Mouse (Mus musculus) CH12.LX (cell line): ENCODE measurements around the gene Alkbh6. TPM values are rescaled to one million over a fixed set of nuclear protein-coding genes. Genes with fewer than 3 reads are reported as not detected.

Experiments used
- DNase-seq: peaks from one replicate; pipeline ENCODE4 v3.0.0-alpha.2; 2013; ENCODE audit errors: extremely low read depth
- H3K27ac ChIP-seq: 2 replicates; pipeline ENCODE4 v1.5.1; 2012; ENCODE audit warnings: low read depth, mild to moderate bottlenecking, control low read depth, moderate library complexity; ENCODE audit not compliant: insufficient read depth
- H3K27me3 ChIP-seq: replicated peaks from 2 replicates; pipeline ENCODE3; 2012; ENCODE audit warnings: inconsistent platforms
- H3K36me3 ChIP-seq, 2 experiments: replicated peaks in 1 of 2; 2 replicates each; pipeline versions ENCODE3 to v1.6.1; 2012; ENCODE audit warnings: inconsistent platforms in 1 of 2, low read length in 1 of 2, mild to moderate bottlenecking in 1 of 2, mixed read lengths in 1 of 2, moderate library complexity in 1 of 2; ENCODE audit not compliant: control insufficient read depth in 1 of 2, insufficient read depth in 1 of 2
- H3K4me1 ChIP-seq, 2 experiments: 2 replicates each; pipeline ENCODE4 v1.6.1; 2012; ENCODE audit warnings: inconsistent platforms in 1 of 2, moderate library complexity in 1 of 2; ENCODE audit not compliant: insufficient read depth in 2 of 2, control insufficient read depth in 1 of 2
- H3K4me2 ChIP-seq: 2 replicates; pipeline ENCODE4 v1.6.1; 2012; ENCODE audit warnings: low read depth, mild to moderate bottlenecking, control low read depth; ENCODE audit not compliant: poor library complexity, insufficient read depth, severe bottlenecking
- H3K4me3 ChIP-seq, 3 experiments: fragments of 150-350 bp in 1 of 3; sonication (generic) in 1 of 3; replicated peaks in 1 of 3; 2 replicates each; pipeline versions ENCODE3 to v1.5.1; 2011 to 2012; ENCODE audit warnings: low read depth in 2 of 3, low read length in 2 of 3, mild to moderate bottlenecking in 2 of 3, moderate library complexity in 2 of 3, control low read depth in 1 of 3, improper control_type of control experiment in 1 of 3, inconsistent platforms in 1 of 3, mixed read lengths in 1 of 3; ENCODE audit not compliant: poor library complexity in 1 of 3
- H3K79me2 ChIP-seq: replicated peaks from 2 replicates; pipeline ENCODE4 v1.6.1; 2012; ENCODE audit warnings: mild to moderate bottlenecking, moderate library complexity; ENCODE audit not compliant: control insufficient read depth, poor library complexity, insufficient read depth, severe bottlenecking; ENCODE audit errors: extremely low read depth
- H3K9ac ChIP-seq: 2 replicates; pipeline ENCODE4 v1.6.1; 2012; ENCODE audit warnings: low read depth, mild to moderate bottlenecking, control low read depth, moderate library complexity; ENCODE audit not compliant: insufficient read depth
- H3K9me3 ChIP-seq: replicated peaks from 2 replicates; pipeline ENCODE3; 2012; ENCODE audit warnings: low read length, inconsistent platforms, mixed read lengths
- BHLHE40 ChIP-seq: IDR thresholded peaks from 2 replicates; pipeline ENCODE4 v1.6.1; 2011; ENCODE audit warnings: mild to moderate bottlenecking, low read depth, low read length, improper control_type of control experiment
- CHD1 ChIP-seq: IDR thresholded peaks from 2 replicates; pipeline ENCODE4 v1.6.1; 2012; ENCODE audit warnings: low read depth, low read length, improper control_type of control experiment, inconsistent platforms
- CHD2 ChIP-seq: IDR thresholded peaks from 2 replicates; pipeline ENCODE4 v1.6.1; 2011; ENCODE audit warnings: low read length, improper control_type of control experiment
- CTCF ChIP-seq, 2 experiments: IDR thresholded peaks in 1 of 2; conservative IDR thresholded peaks in 1 of 2; 2 replicates each; pipeline ENCODE4 v1.5.1; 2011 to 2012; ENCODE audit warnings: low read depth in 2 of 2, low read length in 2 of 2, improper control_type of control experiment in 1 of 2, inconsistent platforms in 1 of 2, mild to moderate bottlenecking in 1 of 2, moderate library complexity in 1 of 2
- E2F4 ChIP-seq: IDR thresholded peaks from 2 replicates; pipeline ENCODE4 v1.6.1; 2011; ENCODE audit warnings: low read depth, low read length, improper control_type of control experiment; ENCODE audit not compliant: insufficient replicate concordance
- ELF1 ChIP-seq: IDR thresholded peaks from 2 replicates; pipeline ENCODE4 v1.6.1; 2014; ENCODE audit warnings: low read depth, mild to moderate bottlenecking, inconsistent platforms, low read length, improper control_type of control experiment
- GABPA ChIP-seq: IDR thresholded peaks from 2 replicates; pipeline ENCODE4 v1.6.1; 2012; ENCODE audit warnings: low read depth, low read length, improper control_type of control experiment, inconsistent platforms; ENCODE audit not compliant: insufficient replicate concordance
- JUND ChIP-seq: conservative IDR thresholded peaks from 2 replicates; pipeline ENCODE4 v1.6.1; 2011; ENCODE audit warnings: low read depth, low read length, improper control_type of control experiment
- KAT2A ChIP-seq: IDR thresholded peaks from 2 replicates; pipeline ENCODE4 v1.6.1; 2012; ENCODE audit warnings: low read length, improper control_type of control experiment, inconsistent platforms; ENCODE audit not compliant: insufficient replicate concordance
- MAFK ChIP-seq: IDR thresholded peaks from 2 replicates; pipeline ENCODE4 v1.6.1; 2011; ENCODE audit warnings: low read length, improper control_type of control experiment; ENCODE audit not compliant: insufficient replicate concordance
- MAX ChIP-seq: IDR thresholded peaks from 2 replicates; pipeline ENCODE4 v1.6.1; 2011; ENCODE audit warnings: low read length, improper control_type of control experiment
- MAZ ChIP-seq: IDR thresholded peaks from 2 replicates; pipeline ENCODE4 v1.6.1; 2012; ENCODE audit warnings: low read depth, mild to moderate bottlenecking, inconsistent platforms, low read length, improper control_type of control experiment, moderate library complexity
- MXI1 ChIP-seq: IDR thresholded peaks from 2 replicates; pipeline ENCODE4 v1.6.1; 2011; ENCODE audit warnings: mild to moderate bottlenecking, low read depth, low read length, improper control_type of control experiment
- NRF1 ChIP-seq: IDR thresholded peaks from 2 replicates; pipeline ENCODE4 v1.6.1; 2014; ENCODE audit warnings: low read depth, mild to moderate bottlenecking, inconsistent platforms, low read length, improper control_type of control experiment, moderate library complexity
- PAX5 ChIP-seq: IDR thresholded peaks from 2 replicates; pipeline ENCODE4 v1.6.1; 2012; ENCODE audit warnings: low read length, inconsistent platforms, mixed read lengths
- POLR2AphosphoS2 ChIP-seq: IDR thresholded peaks from 2 replicates; pipeline ENCODE4 v1.6.1; 2011; ENCODE audit warnings: low read depth, low read length, improper control_type of control experiment
- RAD21 ChIP-seq: IDR thresholded peaks from 2 replicates; pipeline ENCODE4 v1.6.1; 2011; ENCODE audit warnings: low read depth, mild to moderate bottlenecking, low read length, improper control_type of control experiment, moderate library complexity
- RCOR1 ChIP-seq: conservative IDR thresholded peaks from 2 replicates; pipeline ENCODE4 v1.6.1; 2012; ENCODE audit warnings: low read depth, mild to moderate bottlenecking, inconsistent platforms, low read length, improper control_type of control experiment
- SIN3A ChIP-seq: IDR thresholded peaks from 2 replicates; pipeline ENCODE4 v1.6.1; 2012; ENCODE audit warnings: low read length, improper control_type of control experiment, inconsistent platforms
- SMC3 ChIP-seq: IDR thresholded peaks from 2 replicates; pipeline ENCODE4 v1.6.1; 2011; ENCODE audit warnings: low read depth, low read length, improper control_type of control experiment
- TCF12 ChIP-seq: IDR thresholded peaks from 2 replicates; pipeline ENCODE4 v1.6.1; 2014; ENCODE audit warnings: low read depth, mild to moderate bottlenecking, inconsistent platforms, low read length, improper control_type of control experiment
- UBTF ChIP-seq: IDR thresholded peaks from 2 replicates; pipeline ENCODE4 v1.6.1; 2012; ENCODE audit warnings: low read depth, mild to moderate bottlenecking, inconsistent platforms, low read length, improper control_type of control experiment, moderate library complexity
- USF1 ChIP-seq: IDR thresholded peaks from 2 replicates; pipeline ENCODE4 v1.6.1; 2014; ENCODE audit warnings: low read depth, mild to moderate bottlenecking, inconsistent platforms, low read length, improper control_type of control experiment
- USF2 ChIP-seq: conservative IDR thresholded peaks from 2 replicates; pipeline ENCODE4 v1.6.1; 2011; ENCODE audit warnings: low read depth, low read length, improper control_type of control experiment
- ZC3H11A ChIP-seq: IDR thresholded peaks from 2 replicates; pipeline ENCODE4 v1.6.1; 2012; ENCODE audit warnings: low read depth, mild to moderate bottlenecking, inconsistent platforms, low read length, improper control_type of control experiment
- ZKSCAN1 ChIP-seq: IDR thresholded peaks from 2 replicates; pipeline ENCODE4 v1.6.1; 2012; ENCODE audit warnings: low read depth, inconsistent platforms, low read length, improper control_type of control experiment, borderline replicate concordance
- ZNF384 ChIP-seq: IDR thresholded peaks from 2 replicates; pipeline ENCODE4 v1.6.1; 2012; ENCODE audit warnings: low read depth, low read length, improper control_type of control experiment, inconsistent platforms
- dilution Hi-C: fragments of 300-500 bp; cut with MboI; formaldehyde crosslinking; loops from 2 replicates; pipeline ENCODE4 v1.14.3; 2020; ENCODE audit warnings: low sequenced_read_pairs; ENCODE audit not compliant: extremely low pct_unique_long_range_greater_than_20kb, extremely low pct_ligation_motif_present
- in situ Hi-C: fragments of 300-500 bp; cut with MboI; formaldehyde crosslinking; loops from 3 replicates; pipeline ENCODE4 v1.14.3; 2019; ENCODE audit warnings: low sequenced_read_pairs, low pct_ligation_motif_present, low pct_unique_long_range_greater_than_20kb, mixed read lengths
- polyA plus RNA-seq: library from polyadenylated mRNA; unstranded; fragments of >175 nt; gene quantifications from 2 replicates; pipeline ENCODE4 v1.2.1, GENCODE M21; 2012; ENCODE audit warnings: low read depth; ENCODE audit not compliant: insufficient read length
- total RNA-seq, 2 experiments: library from RNA; depleted of rRNA; stranded (reverse); fragments of 300-350 nt in 1 of 2; fragments of >200 nt in 1 of 2; gene quantifications; 2 replicates each; pipeline ENCODE4 v1.2.3; 2012 to 2014

The Alkbh6 gene
- total and polyA plus RNA-seq, 3 experiments = 25.2 to 35.7 (median 28.8) TPM

DNA sequence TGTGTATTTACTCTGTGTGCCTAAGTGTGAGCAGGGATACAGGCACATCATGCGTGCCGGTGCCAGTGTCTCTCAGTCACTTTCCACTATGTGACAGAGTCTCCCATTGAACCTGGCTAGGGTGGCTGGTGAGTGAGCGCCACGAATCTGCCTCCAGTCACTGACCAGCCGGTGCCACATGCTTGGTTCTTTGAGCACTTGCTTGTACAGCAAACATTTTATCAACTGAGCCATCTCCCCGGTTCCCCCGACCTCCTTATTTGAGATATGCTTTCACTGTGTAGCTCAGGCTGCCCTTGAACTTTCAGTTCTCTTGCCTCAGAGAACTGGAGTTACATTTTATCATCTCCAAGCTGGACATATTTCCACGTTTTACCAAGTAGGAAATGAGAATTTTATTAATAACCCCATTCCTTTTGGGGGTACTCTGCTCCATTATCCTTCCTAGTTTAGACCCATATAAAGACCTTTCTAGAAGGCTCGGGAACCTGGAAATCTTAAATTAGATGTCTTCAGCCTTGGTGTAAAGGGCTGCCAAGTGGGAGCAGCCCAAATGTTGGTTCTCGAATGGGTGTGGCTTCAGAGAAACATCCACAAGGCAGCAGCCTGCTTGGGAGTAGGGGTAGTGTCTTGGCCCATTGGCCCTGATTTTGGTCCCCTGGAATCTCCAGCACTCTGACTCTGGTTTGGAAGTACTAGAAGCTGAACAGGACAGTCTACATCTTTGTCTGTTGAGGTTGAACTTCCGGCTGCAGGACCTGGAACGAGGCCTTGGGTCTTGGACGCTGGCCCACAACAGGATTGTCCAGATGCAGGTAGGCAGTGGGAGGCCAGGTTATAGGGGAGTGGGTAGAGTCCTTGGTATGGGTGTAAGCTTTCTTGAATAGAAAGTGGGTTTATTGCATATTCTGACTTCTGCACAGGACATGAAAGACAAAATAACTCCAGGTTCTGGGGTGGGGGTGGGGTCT lies 7.3 kb downstream of the Alkbh6 start:
- Histone ChIP-seq H3K36me3 (peaks cover 17 to 92% of the 10 kb centered on the region in 2 experiments), H3K27ac (no peak overlapping the region), H3K9me3 (no peaks in the 10 kb centered on the region), H3K4me1 (peaks cover 3 to 8% of the 10 kb centered on the region in 2 experiments; a peak in 2 of 4 replicates), H3K27me3 (no peaks in the 10 kb centered on the region), H3K4me3 (no peak overlapping the region), H3K4me2 (no peak overlapping the region), H3K9ac (no peak overlapping the region), H3K79me2 (no peaks in the 10 kb centered on the region)
- dilution Hi-C loops = no loop called here
- no peak for TF ChIP-seq NRF1
- TF ChIP-seq USF2 = no peak
- TF ChIP-seq SMC3 = no peak
- TF ChIP-seq MXI1 = no peak
- no peak for TF ChIP-seq GABPA
- no peak for TF ChIP-seq ZNF384
- no peak for TF ChIP-seq MAFK
- no peak for TF ChIP-seq ELF1
- no peak for TF ChIP-seq KAT2A
- TF ChIP-seq E2F4 = no peak
- TF ChIP-seq TCF12 = no peak
- no peak for TF ChIP-seq ZKSCAN1
- no peak for TF ChIP-seq RAD21
- no peak for TF ChIP-seq UBTF
- no peak for TF ChIP-seq CHD1
- no peak for TF ChIP-seq POLR2AphosphoS2
- no peak for DNase-seq
- in situ Hi-C loops = no loop called here

DNA sequence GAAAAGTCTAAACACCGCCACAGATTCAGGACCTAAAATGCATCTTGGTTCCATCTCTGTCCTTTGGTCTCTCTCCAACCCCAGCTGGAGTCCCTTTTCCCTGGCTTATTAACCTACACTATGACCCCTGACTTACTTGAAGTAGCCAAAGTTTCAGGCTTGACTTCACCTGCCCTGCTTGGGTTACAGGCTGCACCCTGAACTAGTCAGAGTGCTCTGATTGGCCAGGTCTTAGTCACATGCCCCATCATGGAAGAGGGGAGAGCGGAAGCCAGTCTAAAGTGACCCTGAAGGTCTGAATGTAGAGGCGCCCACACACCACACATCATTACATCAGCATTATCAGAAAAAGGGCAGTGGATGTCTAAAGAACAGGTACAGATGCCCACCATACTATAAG lies 9.6 kb downstream of the Alkbh6 start:
- Histone ChIP-seq H3K27me3 (no peaks in the 10 kb centered on the region), H3K36me3 (peaks cover 10 to 70% of the 10 kb centered on the region in 2 experiments), H3K4me1 (peaks cover 5 to 16% of the 10 kb centered on the region in 2 experiments; a peak in 2 of 4 replicates), H3K9ac (no peak overlapping the region), H3K4me3 (no peak overlapping the region), H3K27ac (no peak overlapping the region), H3K4me2 (no peak overlapping the region), H3K79me2 (no peaks in the 10 kb centered on the region), H3K9me3 (no peaks in the 10 kb centered on the region)
- no peak for DNase-seq
- no peak for TF ChIP-seq TCF12
- no peak for TF ChIP-seq BHLHE40
- TF ChIP-seq RAD21 = no peak
- TF ChIP-seq POLR2AphosphoS2 = no peak
- no peak for TF ChIP-seq CHD2
- TF ChIP-seq USF1 = no peak
- TF ChIP-seq ZC3H11A = no peak
- TF ChIP-seq MAFK = no peak
- TF ChIP-seq NRF1 = no peak
- TF ChIP-seq PAX5 = no peak
- no peak for TF ChIP-seq E2F4
- TF ChIP-seq GABPA = no peak
- no peak for TF ChIP-seq KAT2A
- no peak for TF ChIP-seq SIN3A
- no peak for TF ChIP-seq JUND
- no peak for TF ChIP-seq MAX
- TF ChIP-seq USF2 = no peak
- TF ChIP-seq MAZ = no peak
- no peak for TF ChIP-seq CTCF (conservative IDR thresholded peaks at IDR 0.05 in 1 of 2, IDR thresholded peaks at IDR 0.05 in 1 of 2; ENCODE audit: low read depth in 2 of 2, low read length in 2 of 2)
- no peak for TF ChIP-seq RCOR1
- dilution Hi-C loops = no loop called here
- in situ Hi-C loops = no loop called here
